Mouse (Mus musculus): ENCODE results near the gene Olfr315. TPM values are rescaled to one million over a fixed set of nuclear protein-coding genes. Genes with fewer than 3 reads are reported as not detected.

The Olfr315 gene
- polyA plus RNA-seq, 1 experiment from 2014 or later, result not detected

GRCm38 (mm10) chr11:58829764-58830163 lies 56.8 kb downstream of the Olfr315 start:
- DNase-seq (ENCODE audit: low read depth, low spot score), result no peak
- in situ Hi-C loops (cut with MboI; ENCODE audit: low pct_unique_long_range_greater_than_20kb), result no loop called here
- ChIA-PET POLR2A (no interaction called here), CTCF (no interaction called here)
- TF ChIP-seq CTCF (IDR thresholded peaks at IDR 0.05), result no peak
- ATAC-seq, result no peak
- H3K27me3 ChIP-seq, result peaks cover 14% of the 10 kb centered on the region

Other genes starting within 250 kb of the Olfr315 start
- gene Olfr330, start 238.4 kb upstream of the Olfr315 start, polyA plus RNA-seq (2021), result not detected
- not detected for gene Olfr329-ps, start 226.8 kb upstream of the Olfr315 start, polyA plus RNA-seq (2021)
- gene Olfr328, start 217.6 kb upstream of the Olfr315 start, polyA plus RNA-seq (2021), result not detected
- gene Olfr224, start 202.6 kb upstream of the Olfr315 start, polyA plus RNA-seq (2021), result not detected
- gene Olfr325, start 195.5 kb upstream of the Olfr315 start, polyA plus RNA-seq (2021), result not detected
- gene Olfr324, start 178.1 kb upstream of the Olfr315 start, polyA plus RNA-seq (2021), result 0.08 TPM
- 0.42 TPM for gene 2210407C18Rik, start 157.1 kb upstream of the Olfr315 start, polyA plus RNA-seq (2021)
- not detected for gene Olfr323, start 142.7 kb upstream of the Olfr315 start, polyA plus RNA-seq (2021)
- gene Trim58, start 132.7 kb upstream of the Olfr315 start, polyA plus RNA-seq (2021), result 0.04 TPM
- not detected for gene Olfr322, start 114.4 kb upstream of the Olfr315 start, polyA plus RNA-seq (2021)
- gene Olfr320, start 92.1 kb upstream of the Olfr315 start, polyA plus RNA-seq (2021), result not detected
- gene Olfr319, start 74.0 kb upstream of the Olfr315 start, polyA plus RNA-seq (2021), result not detected
- gene Olfr318, start 49.2 kb upstream of the Olfr315 start, polyA plus RNA-seq (2021), result 0.03 TPM
- not detected for gene Olfr317, start 34.0 kb upstream of the Olfr315 start, polyA plus RNA-seq (2021)
- gene Olfr316, start 20.5 kb upstream of the Olfr315 start, polyA plus RNA-seq (2021), result not detected
- not detected for gene Olfr314, start 9.8 kb downstream of the Olfr315 start, polyA plus RNA-seq (2021)
- not detected for gene Fam183b, start 28.8 kb downstream of the Olfr315 start, polyA plus RNA-seq (2021)
- not detected for gene Olfr313, start 41.8 kb downstream of the Olfr315 start, polyA plus RNA-seq (2021)
- not detected for gene Olfr312, start 56.0 kb downstream of the Olfr315 start, polyA plus RNA-seq (2021)
- gene Olfr311, start 66.1 kb downstream of the Olfr315 start, polyA plus RNA-seq (2021), result not detected
- 6.8 TPM for gene Gm12258, start 74.0 kb downstream of the Olfr315 start, polyA plus RNA-seq (2021)
- gene 2810021J22Rik, start 94.0 kb downstream of the Olfr315 start, polyA plus RNA-seq (2021), result 6.4 TPM
- gene Zfp39, start 131.0 kb downstream of the Olfr315 start, polyA plus RNA-seq (2021), result 3.1 TPM
- not detected for gene Btnl10, start 144.7 kb downstream of the Olfr315 start, polyA plus RNA-seq (2021)
- gene Rnf187, start 165.7 kb downstream of the Olfr315 start, polyA plus RNA-seq (2021), result 252 TPM
- 7.1 TPM for gene Hist3h2ba, start 175.7 kb downstream of the Olfr315 start, polyA plus RNA-seq (2021)
- gene Hist3h2a, start 181.5 kb downstream of the Olfr315 start, polyA plus RNA-seq (2021), result 20.9 TPM
- gene Trim17, start 181.5 kb downstream of the Olfr315 start, polyA plus RNA-seq (2021), result 0.26 TPM
- 29.2 TPM for gene Trim11, start 204.9 kb downstream of the Olfr315 start, polyA plus RNA-seq (2021)